Mouse (Mus musculus) neural tube, embryonic 15.5 days (tissue): ENCODE results near the gene Lin37. TPM values are rescaled to one million over a fixed set of nuclear protein-coding genes. Genes with fewer than 3 reads are reported as not detected.

Source experiments
- ATAC-seq: fragments of 200-750 bp; cut with Nextera tagmentation; 2 replicates; pipeline ENCODE4 v1.8.0; 2017; ENCODE audit warnings: mild to moderate bottlenecking, moderate TSS enrichment, moderate library complexity; ENCODE audit not compliant: low FRiP score
- H3K27ac ChIP-seq: fragments of 300-500 bp; sonication (generic); replicated peaks from 2 replicates; pipeline ENCODE4 v1.5.1; 2015; ENCODE audit warnings: mild to moderate bottlenecking, inconsistent platforms
- H3K27me3 ChIP-seq: fragments of 300-500 bp; sonication (generic); replicated peaks from 2 replicates; pipeline ENCODE4 v1.6.1; 2015; ENCODE audit warnings: inconsistent platforms
- H3K36me3 ChIP-seq: fragments of 300-500 bp; sonication (generic); 2 replicates; pipeline ENCODE4 v1.6.1; 2015; ENCODE audit warnings: inconsistent platforms
- H3K4me1 ChIP-seq: fragments of 300-500 bp; sonication (generic); 2 replicates; pipeline ENCODE4 v1.6.1; 2015; ENCODE audit warnings: inconsistent platforms
- H3K4me2 ChIP-seq: fragments of 300-500 bp; sonication (generic); 2 replicates; pipeline ENCODE4 v1.6.1; 2015; ENCODE audit warnings: inconsistent platforms, mild to moderate bottlenecking, moderate library complexity
- H3K4me3 ChIP-seq: fragments of 300-500 bp; sonication (generic); replicated peaks from 2 replicates; pipeline ENCODE4 v1.5.1; 2015; ENCODE audit warnings: mild to moderate bottlenecking, inconsistent platforms
- H3K9ac ChIP-seq: fragments of 300-500 bp; sonication (generic); replicated peaks from 2 replicates; pipeline ENCODE4 v1.6.1; 2015; ENCODE audit warnings: mild to moderate bottlenecking, inconsistent platforms
- H3K9me3 ChIP-seq: fragments of 300-500 bp; sonication (generic); replicated peaks from 2 replicates; pipeline ENCODE4 v1.6.1; 2016; ENCODE audit warnings: inconsistent platforms
- WGBS: fragments of 180-500 bp; shearing (Covaris S2); methylation state at CpG from one replicate; pipeline ENCODE4 v1.1.7; 2015; ENCODE audit warnings: mixed read lengths; 5-methylcytosine and 5-hydroxymethylcytosine counted together
- polyA plus RNA-seq: library from polyadenylated mRNA; unstranded; fragments of >200 nt; fragmentation: Nextera tagmentation; extraction: Ambion mirVana; gene quantifications from 2 replicates; pipeline ENCODE4 v1.2.1, GENCODE M21; 2015

The Lin37 gene
- polyA plus RNA-seq, 1 experiment from 2014 or later = 55.6 TPM

DNA sequence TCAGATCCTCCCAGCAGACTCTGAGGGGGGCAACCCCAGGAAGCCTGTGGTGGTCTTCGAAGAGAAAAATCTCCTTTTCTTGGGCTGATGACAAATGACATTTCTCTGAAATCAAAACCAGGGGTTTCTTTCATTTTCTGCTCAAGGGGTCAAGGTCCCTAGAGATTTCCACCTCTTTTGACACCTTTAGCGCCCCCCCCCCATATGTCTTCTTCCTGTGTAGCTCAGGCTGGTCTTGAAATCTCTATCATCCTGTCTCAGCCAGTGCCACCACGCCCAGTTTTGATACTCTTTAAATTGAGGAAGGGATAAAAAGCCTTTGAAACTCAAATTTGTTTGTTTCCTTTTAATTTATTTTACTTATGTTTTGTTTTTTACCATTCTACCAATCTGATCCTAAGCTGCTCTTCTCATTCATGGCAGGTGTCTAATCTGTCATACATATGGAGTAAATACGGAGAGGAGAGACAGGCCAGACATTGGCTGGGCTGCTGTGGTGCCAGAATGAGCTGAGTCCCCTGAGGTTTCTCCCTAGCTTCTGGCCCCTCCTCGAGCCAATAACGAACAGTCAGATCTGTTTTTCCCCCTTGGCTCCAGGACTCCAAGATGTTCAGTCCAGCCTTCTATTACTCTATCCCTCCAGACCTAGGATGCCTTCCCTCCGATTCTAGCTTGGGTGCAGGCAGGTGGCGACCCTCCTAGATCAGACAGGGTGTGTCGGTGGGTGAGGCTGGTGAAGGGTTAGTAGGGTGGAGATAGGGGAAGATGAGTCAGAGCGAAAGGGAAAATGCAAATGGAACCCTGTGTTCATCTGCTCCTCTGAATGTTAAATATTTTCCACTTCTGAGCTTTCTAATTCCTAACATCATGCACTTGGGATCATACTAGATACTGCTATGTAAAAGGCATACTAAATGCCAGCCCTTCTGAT is 34.2 kb upstream of the Lin37 start:
- no peak overlapping the region for H3K4me2 ChIP-seq
- peaks cover 7% of the 10 kb centered on the region for H3K4me1 ChIP-seq
- H3K27ac ChIP-seq = no peak overlapping the region
- ATAC-seq = no peak
- H3K36me3 ChIP-seq = no peaks in the 10 kb centered on the region
- H3K4me3 ChIP-seq = no peak overlapping the region
- WGBS = 72% methylated on average over 10 of the region's 10 CpGs
- H3K9me3 ChIP-seq = no peaks in the 10 kb centered on the region
- no peak overlapping the region for H3K9ac ChIP-seq
- H3K27me3 ChIP-seq = no peaks in the 10 kb centered on the region

DNA sequence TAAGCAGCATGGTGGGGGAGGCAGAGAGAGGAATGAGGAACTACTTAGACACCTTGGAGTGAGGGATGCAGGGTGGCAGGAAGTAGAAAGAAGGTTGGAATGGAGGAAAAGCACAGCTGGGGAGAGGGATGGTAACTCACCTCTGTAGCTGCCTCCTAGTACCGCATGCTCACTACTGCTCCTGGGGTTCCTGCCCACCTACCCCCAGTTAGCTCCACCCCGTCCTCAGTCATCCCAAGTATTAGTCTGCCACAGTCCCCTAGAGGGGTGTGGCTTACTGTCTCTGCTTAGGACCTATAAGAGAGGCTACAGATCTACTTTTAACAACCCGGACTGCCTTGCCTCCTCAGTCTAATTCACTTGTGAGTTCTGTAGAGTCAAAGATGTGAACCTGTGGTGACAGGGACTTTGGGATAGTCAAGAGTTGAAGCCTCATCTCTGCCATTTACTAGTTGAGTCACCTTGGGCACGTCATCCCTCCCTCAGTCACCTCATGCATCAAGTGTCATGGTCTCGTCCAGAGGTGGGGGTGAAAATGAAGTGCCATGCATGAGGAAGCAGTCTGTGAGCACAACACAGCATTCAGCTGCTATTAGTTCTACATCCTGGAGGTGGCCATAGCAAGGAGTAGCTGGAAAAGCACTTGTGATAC is 33.3 kb upstream of the Lin37 start:
- Histone ChIP-seq H3K27me3 (no peaks in the 10 kb centered on the region), H3K27ac (no peak overlapping the region), H3K9ac (no peak overlapping the region), H3K4me2 (no peak overlapping the region), H3K36me3 (no peaks in the 10 kb centered on the region), H3K4me3 (no peak overlapping the region), H3K9me3 (no peaks in the 10 kb centered on the region), H3K4me1 (peaks cover 7% of the 10 kb centered on the region)
- WGBS = 61% methylated on average over 5 of the region's 5 CpGs
- ATAC-seq = no peak

DNA sequence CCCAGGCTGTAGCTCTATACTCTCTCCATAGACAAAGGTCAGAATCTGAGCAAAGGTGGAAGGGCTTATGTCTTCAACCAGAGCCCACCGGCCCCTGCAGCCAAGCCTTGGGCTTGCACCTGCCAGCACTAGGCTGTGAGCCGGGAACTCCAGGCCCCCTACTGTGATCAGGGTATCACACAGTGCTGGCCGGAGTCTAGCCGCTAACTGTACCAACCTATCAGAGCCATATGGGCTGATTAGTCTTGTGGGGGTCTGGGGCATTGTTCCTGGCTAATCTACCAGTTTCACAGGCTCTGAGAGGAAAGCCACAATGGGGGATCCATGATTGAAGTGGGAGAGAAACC is 31.9 kb upstream of the Lin37 start:
- no peak overlapping the region for H3K4me2 ChIP-seq
- no peaks in the 10 kb centered on the region for H3K36me3 ChIP-seq
- H3K27ac ChIP-seq = no peak overlapping the region
- H3K9ac ChIP-seq = no peak overlapping the region
- no peak for ATAC-seq
- WGBS = 49% methylated on average over 4 of the region's 4 CpGs
- H3K4me3 ChIP-seq = no peak overlapping the region
- no peaks in the 10 kb centered on the region for H3K27me3 ChIP-seq
- H3K4me1 ChIP-seq = peaks cover 20% of the 10 kb centered on the region
- H3K9me3 ChIP-seq = no peaks in the 10 kb centered on the region

DNA sequence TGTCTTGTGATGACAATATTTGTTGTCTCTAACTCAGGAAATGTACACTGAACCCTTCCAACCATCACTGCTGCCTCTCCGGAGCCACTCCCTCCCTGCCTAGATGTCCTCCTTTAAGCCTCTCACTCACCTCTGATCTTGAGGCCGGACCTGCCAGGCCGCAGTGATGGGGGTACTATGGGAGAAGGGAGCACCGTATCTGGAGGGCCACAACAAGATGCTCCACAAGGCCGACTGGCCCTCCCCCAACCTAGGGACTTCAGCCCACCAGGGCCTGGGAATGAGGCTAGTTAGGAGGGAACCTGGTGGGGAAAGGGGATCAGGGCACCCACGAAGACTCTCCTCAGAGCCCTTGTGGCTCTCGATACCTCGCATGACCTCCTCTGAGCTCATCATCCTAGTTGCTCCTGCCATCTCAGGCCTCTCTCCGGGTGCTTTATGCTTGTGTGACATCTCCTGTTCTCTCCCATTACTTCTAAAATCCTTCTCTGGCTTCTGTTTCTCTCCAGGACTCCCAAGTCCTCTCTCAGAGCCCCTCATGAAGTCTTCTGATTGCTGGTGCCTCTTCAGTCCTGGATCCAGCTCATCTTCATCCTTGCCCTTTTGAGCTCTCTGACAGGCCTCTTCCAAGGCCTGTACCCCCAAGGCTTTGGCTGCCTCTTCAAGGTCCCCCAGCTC is 31.4 kb upstream of the Lin37 start:
- Histone ChIP-seq H3K9me3 (no peaks in the 10 kb centered on the region), H3K4me2 (no peak overlapping the region), H3K27me3 (no peaks in the 10 kb centered on the region), H3K4me3 (no peak overlapping the region), H3K9ac (no peak overlapping the region), H3K4me1 (peaks cover 23% of the 10 kb centered on the region), H3K36me3 (0 out of 2 replicates have a peak, but pooled peaks cover 4% of the 10 kb centered on the region), H3K27ac (no peak overlapping the region)
- WGBS = 89% methylated on average over 9 of the region's 9 CpGs
- ATAC-seq = no peak

DNA sequence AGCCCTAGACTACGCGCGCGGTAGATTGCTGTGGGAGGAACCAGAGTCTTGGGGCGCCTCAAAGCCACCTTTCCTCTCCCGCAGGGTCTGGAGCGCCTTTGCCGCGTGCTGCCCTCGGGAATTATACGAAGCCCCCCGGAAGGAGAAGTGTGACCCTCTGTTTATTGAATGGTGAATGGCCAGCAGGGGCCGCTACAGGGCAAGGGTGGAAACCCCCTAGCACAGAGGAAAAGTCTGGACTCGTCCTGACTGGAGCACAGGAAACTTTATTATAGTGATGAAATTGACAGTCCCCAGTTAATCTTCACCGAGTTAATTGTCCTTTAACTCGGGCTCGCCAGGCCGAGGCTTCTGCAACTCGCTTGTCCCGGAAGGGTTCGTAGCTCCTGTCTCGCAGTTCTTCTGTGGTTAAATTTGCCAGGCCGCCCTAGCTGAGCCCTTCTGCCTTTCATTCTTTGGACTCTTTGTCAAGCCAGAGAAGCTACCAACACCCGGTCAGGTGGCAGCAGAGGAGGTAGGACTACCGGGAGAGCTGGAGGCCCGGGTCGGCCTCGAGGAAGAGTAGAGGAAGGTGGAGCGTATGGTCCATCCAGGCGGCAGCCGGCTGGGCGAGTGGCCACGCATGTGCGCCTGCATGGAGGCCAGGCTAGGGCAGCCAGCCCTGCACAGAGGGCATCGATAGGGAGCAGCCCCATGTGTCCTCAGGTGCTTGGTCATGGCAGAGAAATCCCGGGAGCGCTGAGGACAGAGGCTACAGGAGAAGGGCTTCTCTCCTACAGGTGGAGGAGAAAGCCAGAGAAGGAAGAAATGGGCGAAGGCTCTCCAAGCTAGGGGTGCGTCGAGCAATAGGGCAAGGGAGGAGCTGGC is 30.0 kb upstream of the Lin37 start:
- no peaks in the 10 kb centered on the region for H3K27me3 ChIP-seq
- H3K9ac ChIP-seq = peak overlapping the region; percentile 96
- H3K4me1 ChIP-seq = peaks cover 23% of the 10 kb centered on the region
- peaks cover 17% of the 10 kb centered on the region for H3K36me3 ChIP-seq
- H3K4me3 ChIP-seq = peak overlapping the region; percentile 91
- ATAC-seq = peak; percentile 79
- peak overlapping the region; percentile 94 for H3K27ac ChIP-seq
- peak overlapping the region; percentile 90 for H3K4me2 ChIP-seq
- no peaks in the 10 kb centered on the region for H3K9me3 ChIP-seq
- 28% methylated on average over 40 of the region's 40 CpGs for WGBS

DNA sequence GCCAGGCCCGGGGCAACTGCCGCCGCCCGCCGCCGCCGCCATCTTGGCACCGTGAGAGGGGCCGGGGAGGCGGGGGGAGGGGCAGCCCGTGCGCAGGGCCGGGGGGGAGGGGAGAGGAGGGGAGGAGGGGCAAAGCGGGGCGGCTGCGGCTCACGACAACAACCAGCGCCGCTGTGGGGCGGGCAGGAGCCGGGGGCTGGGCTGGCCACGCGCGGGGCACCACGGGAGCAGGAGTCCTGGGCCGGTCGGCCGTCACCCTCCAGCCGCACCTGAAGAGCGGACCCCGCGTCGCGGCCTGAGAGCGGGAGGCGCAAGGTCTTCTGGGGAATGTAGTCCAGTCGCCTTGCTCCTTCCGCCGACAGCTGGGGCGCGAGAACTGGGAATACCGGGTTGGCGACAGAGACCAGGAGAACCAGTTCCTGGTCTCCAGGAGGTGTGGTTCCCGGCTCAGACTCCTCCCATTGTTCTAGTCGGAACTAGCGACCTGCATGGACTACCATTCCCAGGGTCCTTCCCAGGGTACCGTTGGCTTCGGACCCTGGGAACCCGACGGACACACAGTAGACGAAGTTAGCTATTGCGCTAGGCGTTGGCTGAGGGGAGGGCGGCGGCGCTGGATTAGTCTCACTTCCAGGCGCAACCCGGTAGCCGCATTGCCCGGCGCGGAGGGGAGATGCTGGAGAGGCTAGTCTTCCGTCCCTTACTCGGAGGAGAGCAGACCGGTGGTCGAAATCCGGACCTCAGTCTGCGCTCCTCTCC is 29.2 kb upstream of the Lin37 start, which contains the start of gene Kmt2b:
Gene Kmt2b, minus strand, starts transcription at position 51 of the 759 bp plus-strand sequence.
- Histone ChIP-seq H3K36me3 (peaks cover 25% of the 10 kb centered on the region), H3K4me2 (peak within 1 kb of the TSS; percentile 90), H3K9ac (peak within 1 kb of the TSS; percentile 96), H3K4me3 (peak within 1 kb of the TSS; percentile 91), H3K27me3 (no peaks in the 10 kb centered on the region), H3K4me1 (peaks cover 23% of the 10 kb centered on the region), H3K9me3 (no peaks in the 10 kb centered on the region), H3K27ac (peak within 1 kb of the TSS; percentile 94)
- WGBS = under 1% methylated on average over 63 of the region's 68 CpGs
- ATAC-seq = peak; percentile 95

DNA sequence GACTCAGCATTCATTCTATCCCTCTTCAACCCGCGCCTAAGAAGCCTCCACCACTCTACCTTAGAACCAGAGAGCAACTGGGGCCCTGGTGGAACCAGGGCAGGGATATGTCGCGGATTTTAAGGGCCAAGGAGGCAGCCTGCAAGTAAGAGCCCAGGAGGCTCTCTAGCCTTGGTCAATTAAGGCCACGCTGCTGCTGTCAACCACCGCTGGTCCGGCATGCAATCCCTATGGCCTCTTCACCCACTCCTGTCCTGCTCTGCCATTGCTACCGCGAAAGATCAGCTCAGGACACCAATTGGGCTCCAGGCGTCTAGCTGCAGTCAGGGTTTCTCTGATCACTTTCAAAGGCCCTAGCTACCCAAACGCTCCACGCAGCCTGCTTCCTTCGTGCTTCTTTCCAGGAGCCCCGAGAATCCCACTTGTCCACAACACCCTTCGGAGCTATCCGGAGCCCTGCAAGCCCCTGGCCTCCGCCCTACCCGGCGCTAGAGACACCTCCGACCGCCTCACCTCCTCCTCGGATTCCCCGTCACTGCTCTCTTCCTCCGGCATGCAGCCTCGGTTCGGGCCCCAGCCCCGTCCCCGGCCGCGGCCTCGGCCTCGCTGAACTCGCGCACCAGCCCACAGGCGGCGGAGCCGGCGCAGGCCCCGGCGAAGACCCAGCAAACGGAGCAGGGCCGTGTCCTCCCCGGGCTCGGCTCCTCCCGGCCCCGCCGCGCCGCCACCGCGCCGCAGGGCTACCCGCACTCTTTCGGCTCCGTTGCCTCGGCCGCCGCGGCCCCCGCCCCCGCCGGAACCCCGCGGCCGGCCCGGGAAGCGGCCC is 28.4 kb upstream of the Lin37 start:
- peak; percentile 43 for ATAC-seq
- Histone ChIP-seq H3K4me1 (peaks cover 23% of the 10 kb centered on the region), H3K4me3 (peak overlapping the region; percentile 91), H3K36me3 (peaks cover 33% of the 10 kb centered on the region), H3K9me3 (no peaks in the 10 kb centered on the region), H3K27ac (peak overlapping the region; percentile 94), H3K9ac (peak overlapping the region; percentile 96), H3K4me2 (peak overlapping the region; percentile 90), H3K27me3 (no peaks in the 10 kb centered on the region)
- WGBS = under 1% methylated on average over 66 of the region's 67 CpGs

DNA sequence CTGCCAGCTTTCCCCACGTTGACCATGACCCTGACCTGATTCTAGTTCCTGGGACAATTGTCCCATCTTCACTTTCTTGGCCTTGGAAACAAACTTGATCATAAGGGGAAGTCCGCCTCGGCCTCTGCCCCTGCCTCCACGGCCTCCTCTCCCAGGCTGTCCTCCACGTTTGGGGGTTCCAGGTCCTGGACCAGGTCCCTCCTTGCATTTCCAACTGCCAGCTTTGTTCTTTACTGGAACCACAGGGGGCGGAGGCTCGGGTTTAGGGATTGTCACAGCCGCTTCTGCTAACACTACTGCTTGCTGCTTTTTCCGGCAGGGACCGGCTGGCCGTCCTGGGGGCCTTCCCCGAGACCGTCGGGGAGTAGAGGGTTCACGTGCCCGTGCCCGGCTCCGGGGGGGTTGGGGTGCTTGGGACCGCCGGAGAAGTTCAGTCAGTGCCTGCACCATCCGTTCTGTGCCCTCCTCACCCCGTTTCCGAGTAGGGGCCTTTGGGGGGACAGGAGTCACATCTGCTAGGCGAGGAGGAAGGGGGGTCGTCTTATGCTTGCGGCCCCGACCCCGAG is 26.9 kb upstream of the Lin37 start:
- 92% methylated on average over 28 of the region's 28 CpGs for WGBS
- Histone ChIP-seq H3K4me1 (peaks cover 23% of the 10 kb centered on the region), H3K27ac (no peak overlapping the region), H3K4me3 (peak overlapping the region; percentile 91; the same call in 1 of the 2 replicates), H3K4me2 (peak overlapping the region; percentile 90), H3K27me3 (no peaks in the 10 kb centered on the region), H3K9ac (no peak overlapping the region), H3K36me3 (peaks cover 48% of the 10 kb centered on the region), H3K9me3 (no peaks in the 10 kb centered on the region)
- no peak for ATAC-seq

DNA sequence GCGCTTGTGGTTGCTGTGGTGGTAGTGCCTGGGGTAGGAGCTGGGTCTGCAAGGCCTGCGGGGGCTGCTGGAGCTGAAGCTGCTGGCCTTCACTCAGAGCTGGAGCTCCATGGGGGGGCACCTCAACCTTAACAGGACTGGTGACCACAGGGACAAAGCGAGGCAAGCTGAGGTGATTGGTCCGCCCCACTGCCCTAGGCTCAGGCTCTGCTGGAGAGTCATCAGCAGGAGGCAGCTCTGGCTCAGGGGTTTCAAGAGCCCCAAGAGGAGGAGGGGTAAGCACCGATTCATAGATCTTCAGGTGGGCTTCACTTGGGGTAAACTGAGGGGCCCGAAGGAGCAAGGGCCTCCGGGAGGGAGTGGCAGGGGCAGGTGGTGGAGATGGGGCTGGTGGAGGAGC is 25.5 kb upstream of the Lin37 start:
- WGBS = 95% methylated on average over 7 of the region's 7 CpGs
- Histone ChIP-seq H3K4me1 (peaks cover 23% of the 10 kb centered on the region), H3K36me3 (peaks cover 61% of the 10 kb centered on the region), H3K4me2 (no peak overlapping the region), H3K9ac (no peak overlapping the region), H3K27ac (no peak overlapping the region), H3K9me3 (no peaks in the 10 kb centered on the region), H3K27me3 (no peaks in the 10 kb centered on the region), H3K4me3 (no peak overlapping the region)
- ATAC-seq = no peak

DNA sequence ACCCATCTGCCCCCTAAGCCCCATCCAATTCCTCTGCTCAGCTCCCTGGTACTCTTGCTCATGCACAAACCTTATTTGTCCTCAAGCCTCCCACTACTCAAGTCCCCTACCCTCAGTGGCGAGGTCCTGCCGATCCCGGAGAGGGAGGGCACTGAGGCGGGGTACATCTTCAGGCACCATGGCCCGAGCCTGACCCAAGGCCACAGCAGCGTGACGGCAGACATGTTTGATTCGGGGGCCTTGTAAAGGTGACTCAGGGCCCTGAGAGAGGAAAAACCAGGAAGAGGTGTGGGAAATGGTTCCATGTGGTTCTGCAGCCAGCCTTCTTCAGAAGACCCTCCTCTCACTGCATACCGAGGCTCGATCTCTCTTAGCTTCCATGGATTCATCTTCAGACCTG is 24.7 kb upstream of the Lin37 start:
- Histone ChIP-seq H3K27ac (no peak overlapping the region), H3K27me3 (no peaks in the 10 kb centered on the region), H3K9ac (no peak overlapping the region), H3K4me2 (no peak overlapping the region), H3K4me3 (no peak overlapping the region), H3K36me3 (peaks cover 69% of the 10 kb centered on the region), H3K4me1 (peaks cover 16% of the 10 kb centered on the region), H3K9me3 (no peaks in the 10 kb centered on the region)
- WGBS = 94% methylated on average over 10 of the region's 10 CpGs
- ATAC-seq = no peak
